Mouse (Mus musculus): ENCODE measurements at regions not wholly inside any gene's neighbourhood (a gene's known extent, or its start where the extent isn't known, plus 50 kb on each side); places are given as distances from the start of the nearest gene placed in this dataset.
"Not testable (repeated sequence)": the region's sequence is repeated elsewhere in the genome, so short reads cannot be mapped to it uniquely, and the experiment has no call there.

GRCm38 (mm10) chr17:49274936-49275335 lies 153.2 kb upstream of the Mocs1 start:
- DNase-seq (ENCODE audit: low spot score) = no peak
- intact Hi-C loops (cut with DNase I) = no loop called here

GRCm38 (mm10) chr17:49275421-49275820 lies 152.7 kb upstream of the Mocs1 start:
- no peak for DNase-seq (ENCODE audit: low spot score)
- intact Hi-C loops (cut with DNase I) = no loop called here

DNA sequence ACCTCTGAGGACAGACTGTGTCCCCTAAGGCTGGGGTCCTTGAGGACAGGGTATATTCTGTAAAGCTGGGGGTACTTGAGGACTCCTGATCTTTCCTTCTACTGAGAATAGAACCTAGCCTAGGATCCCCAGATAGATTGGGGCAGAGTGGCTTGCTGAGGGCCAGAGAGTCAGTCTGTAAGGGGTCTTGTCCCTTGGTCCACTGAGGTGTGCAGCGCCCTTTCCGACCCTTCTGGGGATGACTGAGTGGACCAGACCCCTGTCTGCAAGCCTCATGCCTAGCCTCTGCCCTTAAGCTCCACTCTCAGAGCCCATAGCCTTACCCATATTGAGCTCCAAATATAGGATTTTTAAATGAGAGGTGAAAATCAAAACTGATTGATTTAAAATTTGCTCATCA lies 152.2 kb upstream of the Mocs1 start:
- intact Hi-C loops (cut with DNase I) = no loop called here
- no peak for DNase-seq (ENCODE audit: low spot score)

DNA sequence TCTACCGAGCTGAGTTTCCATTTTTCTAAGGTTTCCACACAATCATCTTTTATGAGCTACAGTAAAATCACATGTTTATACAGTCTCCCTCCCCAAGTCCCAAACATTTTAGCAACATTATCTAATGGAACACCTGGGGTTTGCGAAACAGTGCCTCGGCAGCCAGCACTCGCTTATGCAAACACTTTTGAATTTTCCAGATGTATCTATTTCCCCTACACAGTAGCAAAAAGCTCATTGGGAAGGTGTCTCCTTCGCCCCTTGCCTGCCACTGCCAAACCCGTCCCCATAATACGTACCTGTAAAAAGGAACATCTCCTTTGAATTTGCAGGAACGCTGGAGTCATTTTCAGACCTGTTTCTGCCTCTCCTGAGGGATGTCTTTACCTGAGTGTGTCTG lies 149.6 kb upstream of the Mocs1 start:
- intact Hi-C loops (cut with DNase I) = no loop called here
- no peak for DNase-seq (ENCODE audit: low spot score)

GRCm38 (mm10) chr17:49278973-49279727 lies 149.0 kb upstream of the Mocs1 start:
- intact Hi-C loops (cut with DNase I) = no loop called here
- no peak for DNase-seq (ENCODE audit: low spot score)

GRCm38 (mm10) chr17:49281344-49281743 lies 146.8 kb upstream of the Mocs1 start:
- intact Hi-C loops (cut with DNase I) = no loop called here
- no peak for DNase-seq (ENCODE audit: low spot score)

DNA sequence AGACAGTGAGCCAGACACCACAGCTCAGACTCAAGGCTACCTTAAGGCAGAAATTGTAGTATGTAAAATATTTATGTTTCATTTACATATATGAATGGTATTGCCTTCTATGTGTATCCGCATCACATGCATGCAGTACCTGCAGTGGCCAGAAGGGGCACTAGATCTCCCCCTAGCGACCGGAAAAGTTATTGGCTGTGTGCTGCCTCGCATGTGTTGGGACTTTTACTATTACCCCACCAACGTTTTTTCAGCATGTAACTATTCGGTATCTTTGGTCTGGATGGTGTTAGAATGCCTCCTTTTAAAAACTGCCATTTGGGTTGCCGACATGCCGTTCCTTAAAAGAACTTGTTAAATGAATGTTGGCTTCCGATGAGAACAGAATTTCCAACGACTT lies 145.7 kb upstream of the Mocs1 start:
- intact Hi-C loops (cut with DNase I) = no loop called here
- DNase-seq (ENCODE audit: low spot score) = no peak

GRCm38 (mm10) chr17:49283491-49283890 lies 144.7 kb upstream of the Mocs1 start:
- intact Hi-C loops (cut with DNase I) = no loop called here
- no peak for DNase-seq (ENCODE audit: low spot score)

GRCm38 (mm10) chr17:49291636-49292035 lies 136.5 kb upstream of the Mocs1 start:
- no peak for DNase-seq (ENCODE audit: low spot score)
- intact Hi-C loops (cut with DNase I) = no loop called here

DNA sequence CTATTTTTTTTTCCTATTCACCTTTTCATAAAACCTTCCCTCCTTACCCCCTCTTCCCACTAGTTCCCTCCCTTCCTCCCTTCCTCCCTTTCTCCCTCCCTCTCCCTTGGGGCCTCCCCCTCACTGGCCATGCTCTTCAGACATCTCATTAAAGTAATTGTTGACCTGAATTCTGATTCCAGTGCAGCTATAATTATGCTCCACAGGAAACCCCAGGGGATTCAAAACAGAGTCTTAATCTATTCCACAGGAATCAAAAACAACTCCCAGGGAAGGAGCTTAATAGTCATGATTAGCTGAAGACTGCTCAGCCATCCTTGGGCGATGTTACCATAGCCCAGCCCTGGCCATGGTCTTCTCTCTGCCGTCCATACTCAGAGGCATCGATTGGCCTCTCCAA lies 123.7 kb upstream of the Mocs1 start:
- DNase-seq (ENCODE audit: low spot score) = no peak

DNA sequence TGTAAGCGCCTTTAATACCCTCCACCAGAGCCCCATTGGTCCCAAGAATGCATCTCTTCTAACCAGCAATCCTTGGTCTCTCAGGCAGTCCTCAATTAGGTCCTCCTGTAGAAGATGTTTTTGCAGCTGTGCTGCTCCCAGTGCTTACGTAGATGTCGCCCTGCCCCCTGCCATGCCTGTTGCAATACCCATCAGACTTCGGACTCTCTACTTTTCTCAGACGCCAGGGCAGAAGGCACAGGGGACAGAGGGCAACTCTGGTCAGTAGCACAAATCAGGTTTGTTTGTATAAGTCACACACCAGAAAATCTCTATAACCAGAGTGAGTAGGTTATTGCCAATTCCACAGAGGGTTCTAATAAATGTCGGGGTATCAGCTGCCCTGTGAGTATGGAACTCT lies 123.0 kb upstream of the Mocs1 start:
- intact Hi-C loops (cut with DNase I) = no loop called here
- DNase-seq (ENCODE audit: low spot score) = no peak

More for the DNA sequence above, 123.7 kb upstream of the Mocs1 start:
- intact Hi-C loops (cut with DNase I) = no loop called here

DNA sequence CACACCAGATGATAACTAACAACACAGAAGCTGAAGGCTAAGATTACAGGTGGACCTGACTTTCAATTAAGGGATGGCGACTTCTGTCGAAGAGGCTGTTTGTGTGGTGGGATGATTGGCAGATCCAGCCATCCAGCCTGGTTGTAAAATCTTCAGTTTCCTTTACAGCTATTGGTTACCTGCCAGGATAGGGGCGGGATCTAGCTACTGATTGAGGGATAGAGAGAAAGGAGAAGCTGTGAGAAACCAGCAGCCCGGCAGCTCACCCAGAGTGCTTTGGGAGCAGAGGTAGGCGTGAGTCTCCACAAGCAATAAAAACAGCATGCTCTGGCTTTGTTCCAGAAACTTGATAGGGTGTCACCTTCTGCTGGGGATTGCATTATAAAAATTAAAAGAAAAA lies 119.1 kb upstream of the Mocs1 start:
- DNase-seq (ENCODE audit: low spot score) = no peak
- intact Hi-C loops (cut with DNase I) = no loop called here

- DNase-seq (ENCODE audit: low spot score) = no peak
- intact Hi-C loops (cut with DNase I) = no loop called here
Measured at GRCm38 (mm10) chr17:49314196-49314595, 114.0 kb upstream of the Mocs1 start.

GRCm38 (mm10) chr17:49327524-49327923 lies 100.6 kb upstream of the Mocs1 start:
- intact Hi-C loops (cut with DNase I) = no loop called here
- DNase-seq (ENCODE audit: low spot score) = no peak

- DNase-seq (ENCODE audit: low spot score) = no peak
- intact Hi-C loops (cut with DNase I) = no loop called here
Measured at GRCm38 (mm10) chr17:49335318-49335717, 92.8 kb upstream of the Mocs1 start.

GRCm38 (mm10) chr17:49337881-49338280 lies 90.3 kb upstream of the Mocs1 start:
- no peak for DNase-seq (ENCODE audit: low spot score)
- intact Hi-C loops (cut with DNase I) = no loop called here

DNA sequence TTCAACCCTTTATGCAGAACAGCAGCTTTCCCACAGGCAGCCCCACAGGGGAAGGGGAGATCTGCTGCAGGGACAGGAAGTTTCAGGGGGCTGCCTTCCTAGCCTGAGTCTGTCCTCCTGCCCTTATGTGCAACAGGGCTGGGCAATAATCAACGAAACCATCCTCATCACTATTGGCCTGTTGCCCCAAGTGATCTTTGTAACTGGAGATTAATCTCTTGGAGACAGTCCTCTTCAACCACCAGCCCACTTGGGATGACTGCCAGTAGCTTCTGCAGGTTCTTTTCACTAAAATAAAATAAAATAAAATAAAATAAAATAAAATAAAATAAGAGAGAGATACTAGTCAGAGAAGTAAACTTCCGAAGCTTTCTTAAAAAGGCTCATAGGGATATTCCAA lies 85.5 kb upstream of the Mocs1 start:
- intact Hi-C loops (cut with DNase I) = no loop called here
- no peak for DNase-seq (ENCODE audit: low spot score)

- intact Hi-C loops (cut with DNase I) = no loop called here
- DNase-seq (ENCODE audit: low spot score) = no peak
Measured at GRCm38 (mm10) chr17:49346701-49347100, 81.5 kb upstream of the Mocs1 start.

- DNase-seq (ENCODE audit: low spot score) = no peak
- intact Hi-C loops (cut with DNase I) = no loop called here
Measured at GRCm38 (mm10) chr17:49349328-49349727, 78.8 kb upstream of the Mocs1 start.

DNA sequence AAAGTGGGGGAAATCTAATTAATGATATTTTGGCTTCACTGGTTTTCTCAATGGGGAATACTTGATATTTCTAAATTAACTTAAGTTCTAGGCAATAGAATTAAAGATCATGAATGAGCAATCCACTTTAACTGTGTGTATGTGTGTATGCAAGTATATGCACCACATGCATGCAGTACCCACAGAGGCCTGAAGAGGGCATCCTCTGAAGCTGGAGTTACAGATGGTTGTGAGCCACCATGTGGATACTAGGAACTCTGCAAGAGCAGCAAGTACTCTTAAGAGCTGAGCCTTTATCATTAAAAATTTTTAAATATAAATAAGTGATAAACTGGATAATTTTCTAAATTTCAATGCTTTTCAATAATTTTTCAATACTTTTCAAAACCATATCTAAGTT lies 69.0 kb upstream of the Mocs1 start:
- no peak for DNase-seq (ENCODE audit: low spot score)
- intact Hi-C loops (cut with DNase I) = no loop called here

DNA sequence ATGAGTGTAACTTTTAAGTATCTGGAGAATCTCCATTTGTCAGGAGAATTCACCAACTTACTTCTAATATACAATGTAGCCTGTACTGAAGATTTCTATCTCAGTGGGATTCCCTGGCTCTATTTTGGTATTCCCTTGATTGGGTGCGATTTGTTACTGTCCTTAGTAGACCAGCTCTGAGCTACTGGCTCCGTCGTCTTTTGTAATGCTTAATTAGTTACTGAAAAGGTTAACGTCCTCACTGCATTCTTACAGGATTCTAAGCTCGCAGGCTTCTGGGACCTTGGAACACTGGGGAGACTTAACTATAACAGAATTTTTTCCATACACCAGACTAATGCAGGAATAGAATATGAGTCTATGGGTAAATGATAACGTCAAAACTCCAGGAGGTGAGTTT lies 67.9 kb upstream of the Mocs1 start:
- intact Hi-C loops (cut with DNase I); DNase-seq (ENCODE audit: low spot score): not testable (repeated sequence)

- intact Hi-C loops (cut with DNase I) = no loop called here
- no peak for DNase-seq (ENCODE audit: low spot score)
Measured at GRCm38 (mm10) chr17:49367791-49368190, 60.4 kb upstream of the Mocs1 start.
